Mouse (Mus musculus) right cerebral cortex, postnatal 25 days (tissue): ENCODE data around the gene Lin52.

Source experiments
- DNase-seq: peaks from one replicate; pipeline ENCODE4 v3.0.0; 2022

The Lin52 gene

DNA sequence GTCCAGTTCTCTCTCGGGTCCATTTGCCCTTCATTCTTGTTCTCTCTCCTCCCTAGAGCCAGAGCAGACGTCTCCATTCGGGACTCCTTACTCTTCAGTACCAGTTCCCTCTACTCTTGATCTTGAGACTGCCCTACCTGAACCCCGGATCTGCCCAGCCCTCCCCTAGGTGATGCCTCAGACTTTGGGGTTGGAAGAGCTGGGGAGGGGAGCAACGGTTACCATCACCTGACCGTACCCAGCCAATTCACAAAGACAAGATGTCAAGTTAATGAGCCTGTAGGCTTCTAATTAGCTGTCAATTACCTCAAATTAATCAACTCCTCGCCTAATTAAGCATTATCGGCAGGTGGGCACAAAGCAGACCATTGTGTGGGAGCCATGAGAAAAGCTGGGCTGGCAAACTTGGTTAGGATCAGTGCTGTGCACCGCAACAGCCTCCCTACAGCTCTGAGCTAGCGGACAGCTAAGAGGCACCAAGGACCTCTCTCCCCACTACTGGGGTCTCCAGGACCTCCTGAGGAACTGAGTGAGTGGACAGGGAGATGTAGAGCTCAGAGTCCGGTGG is 90.3 kb downstream of the Lin52 start:
- DNase-seq = no peak

DNA sequence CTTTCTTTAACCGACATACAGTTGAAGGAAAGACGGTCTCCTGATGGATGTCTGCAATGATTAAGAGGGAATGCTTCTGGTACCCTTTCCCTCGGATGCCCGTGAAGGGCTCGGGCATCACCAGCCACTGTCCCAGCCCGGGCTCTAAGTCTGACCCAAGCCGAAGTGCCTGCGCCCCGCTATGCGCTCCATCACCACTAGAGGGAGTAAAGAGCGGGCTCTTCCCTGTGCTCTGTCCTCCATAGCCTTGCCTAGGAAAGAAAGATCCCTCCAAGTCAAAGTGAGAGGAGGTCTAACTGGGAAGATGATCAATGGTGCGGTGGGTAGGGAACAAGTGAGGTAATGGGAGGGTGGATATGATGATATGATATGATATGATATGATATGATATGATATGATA is 94.8 kb downstream of the Lin52 start:
- DNase-seq = peak; percentile 55

DNA sequence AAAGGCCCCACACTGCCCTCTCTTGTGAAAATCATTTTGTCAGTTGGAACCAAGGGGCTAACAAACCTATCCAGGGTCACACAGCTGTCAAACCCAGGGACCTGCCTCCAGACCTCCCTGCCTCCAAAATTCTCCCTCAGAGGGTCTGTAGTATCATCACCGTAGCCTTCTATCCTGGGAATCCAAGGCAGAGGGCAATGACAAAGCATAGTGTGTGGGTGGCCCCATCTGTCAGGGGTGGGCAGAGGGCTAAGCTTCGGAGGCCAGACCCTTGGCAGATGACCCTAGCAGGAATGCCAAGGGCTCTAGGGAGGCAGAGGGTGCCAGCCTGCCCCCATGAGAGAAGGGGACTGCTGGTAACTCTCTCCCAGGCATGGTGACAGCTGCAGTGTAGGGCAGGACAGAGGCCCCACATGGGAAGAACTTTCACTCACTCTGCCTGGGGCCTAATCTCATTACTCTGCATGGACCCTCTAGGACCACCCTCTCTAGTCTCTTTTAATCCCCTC is 95.4 kb downstream of the Lin52 start:
- no peak for DNase-seq

DNA sequence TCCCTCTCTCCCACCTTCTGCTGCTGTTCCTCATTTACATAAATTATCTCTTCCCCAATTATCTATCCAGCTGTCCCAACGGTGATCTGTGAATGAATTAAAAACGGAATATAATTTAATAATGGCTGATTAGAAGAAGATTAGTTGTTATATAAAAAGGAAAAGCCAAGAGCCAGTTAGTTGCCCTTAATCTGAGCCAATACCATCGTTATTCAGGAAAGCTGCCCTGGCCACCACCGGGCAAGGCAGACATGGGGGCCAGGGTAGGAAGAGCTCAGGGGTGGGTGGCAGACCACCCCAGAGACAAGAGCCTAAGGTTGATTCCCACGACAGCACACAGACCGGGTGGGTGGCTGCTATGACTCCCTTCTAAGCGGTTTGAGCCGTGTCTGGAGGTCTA is 97.0 kb downstream of the Lin52 start:
- DNase-seq = no peak

DNA sequence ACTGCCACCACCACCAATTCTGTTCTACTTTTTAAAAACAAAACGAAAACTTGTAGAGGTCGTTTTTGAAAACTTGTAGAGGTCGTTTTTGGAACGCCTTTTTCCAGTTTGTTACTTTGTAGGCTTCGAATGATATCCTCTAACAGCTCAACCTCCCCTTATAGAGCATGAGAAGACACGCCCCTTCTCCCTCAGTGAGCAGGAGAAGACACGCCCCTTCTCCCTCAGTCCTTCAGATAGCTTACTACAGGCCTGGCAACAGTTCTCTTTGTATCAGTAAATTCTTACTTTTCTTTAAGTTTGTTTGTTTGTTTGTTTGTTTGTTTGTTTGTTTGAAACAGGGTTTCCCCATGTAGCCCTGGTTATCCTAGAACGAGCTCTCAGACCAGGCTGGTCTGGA is 104.0 kb downstream of the Lin52 start:
- no peak for DNase-seq

DNA sequence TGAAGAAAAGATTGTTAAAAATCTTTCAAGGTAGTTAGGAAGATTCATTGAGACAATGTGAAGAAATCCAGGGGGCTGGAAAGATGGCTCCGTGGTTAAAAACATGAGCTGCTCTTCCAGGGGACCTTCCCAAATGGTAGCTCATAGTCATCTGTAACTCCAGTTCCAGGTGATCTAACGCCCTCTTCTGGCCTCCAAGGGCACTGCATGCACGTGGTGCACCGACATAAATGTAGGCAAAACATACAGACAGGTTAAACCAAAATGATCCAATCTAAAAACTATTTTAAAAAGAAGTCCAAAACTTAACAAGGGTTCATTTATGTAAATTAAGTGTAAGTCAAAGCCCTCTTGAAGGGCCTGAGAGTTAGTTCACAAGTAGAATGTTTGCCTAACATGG is 111.3 kb downstream of the Lin52 start:
- no peak for DNase-seq

DNA sequence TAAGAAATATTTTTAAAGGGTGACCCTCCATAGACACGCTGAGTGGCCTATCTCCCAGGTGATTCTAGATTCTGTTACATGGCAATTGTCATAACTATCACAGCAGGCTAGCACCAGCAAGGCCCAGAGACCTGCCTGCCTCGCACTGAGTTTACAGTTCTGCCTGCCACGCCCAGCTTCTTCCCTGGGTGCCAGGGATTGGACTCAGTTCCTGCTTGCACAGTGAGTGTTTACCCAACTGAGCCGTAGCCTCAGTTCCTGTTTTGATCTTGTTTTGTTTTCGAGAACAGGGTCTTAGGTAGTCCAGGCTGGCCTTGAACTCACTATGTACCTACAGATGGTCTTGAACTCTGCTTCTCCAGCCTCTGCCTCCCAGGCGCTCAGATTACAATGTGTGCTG is 116.4 kb downstream of the Lin52 start:
- no peak for DNase-seq

DNA sequence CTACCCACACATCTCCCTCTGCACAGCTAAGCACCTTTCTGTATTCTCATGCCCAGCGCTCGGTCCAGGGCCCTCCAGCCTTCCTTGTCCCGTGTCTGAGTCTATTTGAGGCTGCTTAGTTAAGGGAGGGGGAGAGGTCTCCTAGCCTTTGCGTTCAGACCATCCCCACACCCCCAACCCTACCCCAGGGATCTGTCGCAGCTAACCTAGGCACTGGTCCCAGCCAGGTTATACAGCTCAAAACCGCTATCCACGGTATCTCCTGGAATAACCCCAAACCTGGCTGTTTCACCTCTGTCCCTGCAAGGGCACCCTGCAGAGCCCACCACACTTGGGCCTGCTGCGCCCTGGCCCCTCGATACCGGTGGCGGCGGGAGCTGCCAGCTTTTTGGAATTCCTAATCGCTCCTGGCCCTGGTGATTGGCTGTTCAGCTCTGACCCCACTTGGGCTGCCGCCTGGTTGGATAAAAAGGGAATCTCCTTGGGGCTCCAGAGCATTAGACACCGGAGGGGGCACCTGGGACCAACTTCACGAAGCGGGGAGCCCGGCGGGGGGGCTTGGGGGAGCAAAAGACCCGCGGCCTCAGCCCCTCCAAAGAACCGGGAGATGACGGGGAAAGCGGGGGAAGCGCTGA is 118.2 kb downstream of the Lin52 start, which contains the start of gene Vsx2:
Gene Vsx2 (plus strand): TSS at position 427 of the 635 bp plus-strand sequence.
- DNase-seq = no peak

DNA sequence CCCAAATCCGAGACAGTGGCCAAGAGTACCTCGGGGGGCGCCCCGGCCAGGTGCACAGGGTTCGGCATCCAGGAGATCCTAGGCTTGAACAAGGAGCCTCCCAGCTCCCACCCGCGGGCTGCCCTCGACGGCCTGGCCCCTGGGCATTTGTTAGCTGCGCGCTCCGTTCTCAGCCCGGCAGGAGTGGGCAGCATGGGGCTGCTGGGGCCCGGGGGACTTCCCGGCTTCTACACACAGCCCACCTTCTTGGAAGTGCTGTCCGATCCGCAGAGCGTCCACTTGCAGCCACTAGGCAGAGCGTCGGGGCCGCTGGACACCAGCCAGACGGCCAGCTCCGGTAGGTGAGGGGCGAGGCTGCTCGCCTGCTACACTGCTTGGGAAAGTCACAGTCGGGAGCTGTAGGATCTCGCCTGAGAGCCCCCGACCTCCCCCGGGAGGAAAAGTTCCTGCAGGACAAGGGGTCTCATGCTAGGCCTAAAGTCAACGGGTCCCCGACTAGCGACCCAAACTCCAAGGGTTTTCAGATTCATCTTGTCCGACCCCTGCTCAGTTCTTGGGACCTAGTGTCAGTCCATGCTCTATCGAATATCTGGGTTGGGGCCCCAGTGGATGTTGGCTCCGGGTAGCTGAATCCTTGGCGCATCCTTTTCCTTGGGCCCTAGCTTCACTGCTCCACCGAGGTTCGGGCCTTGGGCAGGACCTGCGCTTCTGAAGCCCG is 118.9 kb downstream of the Lin52 start:
- DNase-seq = no peak

DNA sequence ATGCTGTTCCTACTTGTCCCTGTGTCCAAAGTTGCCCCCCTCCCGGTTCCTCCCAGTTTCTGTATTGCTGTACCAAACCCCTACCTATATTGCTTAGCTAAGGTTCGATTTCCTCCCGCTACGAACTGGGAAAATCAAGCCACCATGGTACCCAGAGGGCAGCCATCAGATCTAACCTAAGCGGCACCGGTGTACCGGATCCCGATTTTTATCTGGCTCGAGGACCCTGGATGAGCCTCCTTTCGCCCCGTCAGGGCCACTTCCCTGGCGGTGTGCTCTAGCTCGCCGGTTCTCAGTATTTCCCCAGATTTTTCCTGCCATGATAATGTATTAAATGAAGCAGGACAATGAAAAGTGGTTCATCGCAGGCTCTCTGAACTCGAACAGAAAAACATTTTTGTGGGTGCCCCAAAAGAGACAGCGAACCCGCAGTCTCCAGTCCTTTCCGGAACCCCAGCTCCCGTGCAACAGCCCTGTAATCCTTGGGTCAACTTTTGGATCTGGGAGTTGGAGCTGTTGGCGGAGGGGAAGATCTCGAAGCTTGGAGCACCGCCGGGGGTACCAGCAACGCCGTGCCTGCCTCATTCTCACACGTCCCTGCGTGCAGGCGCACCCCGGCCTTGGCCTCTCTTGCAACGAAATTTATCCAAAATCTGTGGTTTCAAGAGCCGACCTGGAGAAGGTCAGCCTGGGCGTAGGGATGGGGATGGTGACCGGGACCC is 119.6 kb downstream of the Lin52 start:
- no peak for DNase-seq

DNA sequence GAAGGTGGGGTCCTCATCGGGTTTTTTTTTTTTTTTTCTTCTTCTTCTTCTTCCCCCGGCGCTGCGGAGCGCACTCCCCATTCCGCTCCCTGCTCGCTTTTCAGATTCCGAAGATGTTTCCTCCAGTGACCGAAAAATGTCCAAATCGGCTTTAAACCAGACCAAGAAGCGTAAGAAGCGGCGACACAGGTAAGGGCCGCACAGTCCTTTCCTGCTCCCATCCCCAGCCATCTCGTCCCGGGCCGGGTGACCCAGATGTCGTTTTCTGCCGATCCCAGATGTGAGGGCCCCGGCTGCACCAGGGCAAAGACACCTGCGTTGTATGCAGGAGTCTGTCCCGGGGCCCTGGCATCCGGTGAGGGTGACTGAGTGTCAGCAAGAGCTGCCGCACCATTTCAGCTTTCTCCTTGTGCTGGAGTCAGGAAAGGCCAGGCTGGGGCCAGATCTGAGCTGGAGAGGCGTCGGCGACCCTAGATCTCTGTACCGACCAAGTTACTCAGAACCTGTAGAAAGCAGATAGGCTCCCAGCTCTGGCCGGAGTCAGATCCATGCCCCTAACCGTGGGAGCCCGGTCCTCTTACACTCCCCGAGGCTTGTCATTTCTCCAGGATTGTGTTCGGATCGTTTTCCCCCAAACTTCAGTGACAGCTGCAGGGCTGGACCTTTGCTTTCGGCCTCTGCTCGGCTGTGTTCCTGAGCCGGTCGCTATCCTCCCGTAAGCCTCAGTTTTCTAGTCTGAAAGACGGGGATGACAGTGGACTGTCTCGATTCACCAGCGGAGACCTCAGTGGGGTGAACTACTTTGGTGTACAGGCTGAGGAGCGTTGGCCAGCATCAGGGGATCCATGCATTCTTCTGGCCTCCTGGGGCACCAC is 120.5 kb downstream of the Lin52 start:
- peak; percentile 14 for DNase-seq

DNA sequence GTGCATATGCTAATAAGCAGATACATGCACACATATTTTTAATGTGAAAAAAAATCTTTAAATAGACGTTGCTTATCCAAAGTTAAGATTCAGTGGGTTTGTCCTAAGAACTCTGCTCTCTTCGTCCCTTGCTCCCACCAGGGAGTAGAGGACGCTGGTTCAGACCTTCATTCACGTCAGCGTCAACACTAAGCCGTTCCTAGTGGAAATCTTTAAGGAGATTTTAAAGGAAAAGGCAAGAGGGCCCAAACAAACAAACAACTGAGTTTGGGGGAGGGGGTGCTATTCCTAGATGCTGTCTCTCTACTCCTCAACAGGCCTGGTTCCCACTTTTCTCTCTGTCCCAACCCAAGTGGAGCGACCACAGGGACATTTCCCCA is 121.1 kb downstream of the Lin52 start:
- DNase-seq = no peak

DNA sequence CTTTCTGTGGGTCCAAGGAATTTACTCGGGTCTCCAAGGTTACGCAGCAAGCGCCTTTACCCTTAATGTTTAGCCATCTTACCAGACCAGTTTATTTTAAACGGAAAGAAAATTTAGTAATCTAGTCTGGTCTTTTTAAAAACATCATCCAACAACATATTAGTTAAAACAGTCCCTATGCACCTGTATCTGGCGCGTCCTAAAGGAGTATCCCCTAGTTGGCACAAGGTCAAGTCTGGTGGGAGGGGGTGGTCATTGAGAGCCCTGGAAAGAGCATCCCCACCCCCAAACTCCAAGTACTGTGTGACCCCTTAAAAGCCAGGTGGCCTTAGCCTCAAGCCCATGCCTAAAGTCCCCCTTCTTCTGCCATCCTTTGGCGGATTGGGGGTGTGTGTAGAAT is 121.9 kb downstream of the Lin52 start:
- no peak for DNase-seq

DNA sequence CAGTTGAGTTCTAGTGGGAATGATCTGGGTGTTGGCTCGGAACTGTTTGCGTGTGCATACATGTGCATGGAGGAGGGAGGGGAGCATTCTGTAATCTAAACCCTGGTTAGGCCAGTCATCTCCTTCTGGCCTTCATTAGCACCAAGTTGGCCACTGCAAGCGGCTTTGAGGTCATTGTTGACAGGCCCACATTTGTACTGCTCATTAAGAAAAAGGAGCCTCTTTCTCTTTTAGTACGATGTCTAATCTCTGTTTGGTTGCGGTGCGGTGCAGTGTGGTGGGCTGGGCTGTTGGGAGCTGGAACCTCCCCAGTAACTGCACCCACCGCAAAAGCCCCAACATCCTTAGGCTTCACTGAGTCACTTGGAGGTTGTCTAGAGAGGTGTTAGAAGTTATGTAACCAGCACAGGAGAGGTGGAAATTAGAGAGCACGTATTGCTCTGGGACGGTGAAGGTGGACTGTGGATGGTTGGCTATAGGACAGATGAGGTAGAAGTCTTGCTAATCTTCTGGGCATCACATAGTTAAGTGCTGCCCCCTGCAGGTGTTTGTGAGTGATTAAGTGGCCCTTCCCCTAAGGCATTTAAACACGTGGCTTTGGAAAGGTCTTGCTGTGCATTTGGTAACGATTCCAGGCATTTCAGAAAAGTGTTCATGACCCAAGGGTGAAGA is 126.7 kb downstream of the Lin52 start:
- no peak for DNase-seq

DNA sequence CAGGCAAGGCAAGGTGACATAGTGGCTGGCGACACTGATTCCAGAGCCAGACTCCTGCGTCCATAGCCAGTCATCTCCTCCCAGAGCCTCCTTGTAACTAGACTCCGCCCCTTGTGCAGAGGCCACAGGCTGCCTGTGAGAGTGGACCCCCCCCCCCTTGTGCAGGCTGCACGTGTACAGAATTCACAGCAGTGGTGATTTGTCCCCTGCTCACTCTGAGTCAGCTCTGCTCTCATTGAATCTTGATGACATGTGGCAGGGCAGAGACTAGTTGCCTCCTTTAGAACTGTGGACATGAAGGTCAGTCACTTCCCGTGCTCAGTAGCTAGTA is 127.2 kb downstream of the Lin52 start:
- DNase-seq = no peak

DNA sequence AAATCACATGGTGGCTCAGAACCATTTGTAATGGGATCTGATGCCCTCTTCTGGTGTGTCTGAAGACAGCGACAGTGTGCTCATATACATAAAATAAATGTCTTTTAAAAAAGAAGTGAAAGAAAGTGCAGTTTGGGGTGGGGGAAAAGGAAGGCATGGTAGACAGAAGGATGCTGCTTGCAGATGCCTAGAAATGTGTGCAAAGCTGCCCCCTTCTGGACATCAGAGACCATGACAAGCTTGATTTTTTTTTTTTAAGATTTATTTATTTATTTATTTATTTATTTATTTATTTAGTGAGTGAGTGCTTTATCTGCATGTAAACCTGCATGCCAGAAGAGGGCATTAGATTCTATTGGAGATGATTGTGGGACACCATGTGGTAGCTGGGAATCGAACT is 130.1 kb downstream of the Lin52 start:
- DNase-seq = no peak

DNA sequence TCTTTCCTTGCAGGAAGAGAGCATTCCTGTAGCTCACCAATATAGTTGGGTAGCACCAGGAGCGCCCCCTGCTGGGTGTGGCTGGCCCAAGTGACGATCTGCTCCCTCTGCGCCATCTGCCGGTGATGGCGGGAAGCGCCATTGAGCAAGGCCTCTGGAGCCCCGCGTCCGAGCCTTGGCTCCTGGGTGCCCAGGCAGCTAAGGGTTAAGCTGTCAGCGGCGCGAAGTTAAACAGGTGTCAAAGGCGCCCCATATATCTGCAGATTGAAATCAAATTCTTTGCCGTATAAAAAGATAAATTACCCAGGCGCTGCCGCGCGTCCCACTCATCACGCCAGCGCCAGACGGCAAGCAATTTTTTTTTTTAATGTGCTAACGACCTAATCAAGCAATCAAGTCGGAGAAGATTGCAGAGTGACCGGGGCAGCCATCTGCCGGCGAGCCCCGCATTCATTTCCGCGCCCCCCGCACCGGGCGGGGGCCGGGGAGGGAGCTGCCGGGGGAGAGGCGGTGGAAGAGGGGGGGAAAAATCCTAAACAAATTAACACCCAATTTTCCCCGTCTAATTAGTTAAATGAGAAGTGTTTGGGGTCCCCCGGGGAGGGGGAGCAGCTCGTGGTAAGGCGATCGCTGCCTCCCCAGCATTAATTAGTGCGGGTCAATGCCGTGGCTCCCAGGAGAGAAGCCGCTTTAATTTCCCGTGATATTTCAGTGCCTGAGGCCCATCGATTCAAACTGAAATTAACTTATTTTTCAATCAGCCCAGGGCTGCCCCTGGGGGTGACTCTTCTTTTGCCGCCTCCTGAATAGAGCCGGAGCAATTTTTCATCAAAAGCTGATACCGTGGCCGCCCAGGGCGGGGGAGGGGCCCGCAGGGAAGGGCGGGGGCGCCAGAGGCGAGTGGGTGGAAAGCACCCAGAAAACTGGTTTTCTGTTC is 138.9 kb downstream of the Lin52 start:
- peak; percentile 90 for DNase-seq
